Mouse (Mus musculus): ENCODE data around the gene Cd300lf.

- no peak for TF ChIP-seq CTCF (IDR thresholded peaks at IDR 0.05; ENCODE audit: low read depth)
- no peak for TF ChIP-seq EP300 (IDR thresholded peaks at IDR 0.05; ENCODE audit: low read depth)
Observed at GRCm38 (mm10) chr11:115075407-115075806, 58.4 kb downstream of the Cd300lf start.
